Mouse (Mus musculus) thymus, postnatal 36 days (tissue): ENCODE measurements at regions not wholly inside any gene's neighbourhood (a gene's known extent, or its start where the extent isn't known, plus 50 kb on each side); places are given as distances from the start of the nearest gene placed in this dataset.
"Not testable (repeated sequence)": the region's sequence is repeated elsewhere in the genome, so short reads cannot be mapped to it uniquely, and the experiment has no call there.

Source experiments
- DNase-seq, 2 experiments: peaks; one replicate each; pipeline ENCODE4 v3.0.0; 2022; ENCODE audit warnings: mixed read lengths in 2 of 2

DNA sequence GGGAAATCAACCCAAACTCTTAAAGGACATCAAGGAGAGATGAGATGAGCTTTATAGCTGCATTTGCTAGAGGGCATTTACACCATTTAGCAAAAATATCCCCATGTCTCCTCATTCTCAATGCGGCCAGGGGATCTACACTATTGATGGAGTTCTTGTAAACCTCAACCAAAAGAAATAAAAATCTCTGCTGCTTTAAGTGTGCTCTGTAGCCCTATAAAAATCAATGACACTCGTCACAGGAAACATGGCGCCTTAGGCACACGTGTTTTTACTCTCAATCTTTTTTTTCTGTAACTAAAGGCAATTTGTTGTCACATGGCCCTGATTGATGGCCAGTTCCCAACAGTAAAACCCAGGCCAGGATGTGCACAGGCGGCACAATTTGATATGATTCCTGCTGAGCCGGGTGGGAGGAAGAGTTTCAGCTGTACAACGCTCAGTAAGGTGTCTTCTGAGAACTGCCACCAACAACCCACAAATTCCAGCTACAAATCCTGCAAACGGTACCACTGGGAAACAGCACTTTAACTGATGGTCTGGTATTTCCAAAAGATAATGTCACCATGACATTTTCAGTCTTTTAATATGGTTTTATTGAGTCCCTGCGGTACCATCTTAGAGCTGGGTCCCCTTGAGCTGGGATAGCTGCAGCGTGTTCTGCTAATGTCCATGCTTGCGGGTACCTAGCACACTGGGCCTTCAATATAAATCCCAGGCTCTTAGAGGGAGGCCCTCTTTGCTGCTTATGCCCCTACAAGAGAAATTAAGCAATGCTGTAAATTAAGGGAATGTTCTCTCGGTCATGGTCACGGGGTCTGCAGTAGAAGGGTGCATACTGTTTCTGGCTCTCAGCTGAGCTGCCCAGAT lies 78.8 kb downstream of the Tpbg start:
- no peak for DNase-seq

DNA sequence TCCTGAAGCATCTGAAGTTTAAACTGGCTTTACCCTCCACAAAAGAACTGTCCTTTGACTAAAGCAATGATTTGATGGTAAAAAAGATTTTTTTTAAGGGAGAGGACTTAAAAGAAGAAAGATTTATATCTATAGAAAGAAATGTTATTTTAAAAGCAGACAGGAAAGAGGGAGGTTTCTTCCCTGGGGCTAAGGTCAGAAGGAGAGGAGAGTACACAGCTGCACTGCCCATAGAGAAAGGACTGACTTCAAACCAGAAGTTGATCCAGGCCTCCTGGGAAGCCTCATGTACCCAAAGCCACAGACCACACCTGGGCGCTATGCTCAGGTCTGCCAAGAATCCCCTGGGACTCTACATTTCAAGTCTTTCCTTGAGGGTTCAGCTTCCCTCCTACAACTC lies 83.1 kb downstream of the Tpbg start:
- no peak for DNase-seq

DNA sequence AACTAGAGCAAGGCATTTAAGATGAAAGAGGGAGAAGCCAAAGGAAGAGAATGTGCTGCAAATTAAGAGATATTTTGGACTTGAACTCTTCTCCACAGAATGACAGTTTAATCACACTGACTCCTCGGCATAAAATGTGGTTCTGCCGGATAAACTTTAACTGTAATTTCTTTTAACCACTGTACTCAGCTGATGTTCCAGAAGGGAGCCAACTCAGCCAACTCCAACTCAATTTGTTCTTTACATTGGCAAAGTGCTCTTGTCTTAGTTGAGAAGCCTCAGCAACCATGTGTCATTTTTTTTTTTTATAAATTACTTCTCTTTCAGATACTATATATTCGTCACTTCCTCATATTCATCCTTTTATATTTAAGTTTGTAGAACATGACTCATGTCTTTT lies 90.0 kb downstream of the Tpbg start:
- no peak for DNase-seq

DNA sequence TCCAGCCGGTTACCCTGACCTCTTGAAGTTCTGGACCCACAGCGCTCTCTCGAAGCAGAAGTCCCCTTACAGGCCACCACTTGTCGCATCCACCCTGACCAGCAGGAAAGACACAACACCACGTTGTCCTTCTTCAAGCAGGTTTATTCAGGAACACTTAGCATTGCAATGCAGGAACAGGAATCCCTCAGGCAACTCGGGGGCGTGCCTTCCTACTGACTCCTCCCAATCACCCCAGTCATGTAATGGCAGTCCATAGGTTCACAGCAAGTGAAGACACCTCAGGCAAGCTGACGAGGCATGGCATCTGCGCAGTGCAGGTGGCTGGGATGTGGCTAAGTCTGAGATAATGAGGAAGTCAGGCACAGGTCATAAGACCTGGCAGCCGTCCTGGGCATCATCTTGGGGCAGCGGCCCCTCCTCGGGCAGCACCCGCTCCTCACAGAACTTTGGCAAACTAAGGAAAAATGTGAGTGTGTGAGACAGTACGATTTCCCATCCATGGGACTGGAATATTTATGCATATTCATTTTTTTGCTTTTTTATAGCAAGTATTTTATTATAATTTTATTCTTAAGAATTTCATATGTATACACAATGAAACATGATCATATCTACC lies 101.0 kb downstream of the Tpbg start:
- DNase-seq, result not testable (repeated sequence)

DNA sequence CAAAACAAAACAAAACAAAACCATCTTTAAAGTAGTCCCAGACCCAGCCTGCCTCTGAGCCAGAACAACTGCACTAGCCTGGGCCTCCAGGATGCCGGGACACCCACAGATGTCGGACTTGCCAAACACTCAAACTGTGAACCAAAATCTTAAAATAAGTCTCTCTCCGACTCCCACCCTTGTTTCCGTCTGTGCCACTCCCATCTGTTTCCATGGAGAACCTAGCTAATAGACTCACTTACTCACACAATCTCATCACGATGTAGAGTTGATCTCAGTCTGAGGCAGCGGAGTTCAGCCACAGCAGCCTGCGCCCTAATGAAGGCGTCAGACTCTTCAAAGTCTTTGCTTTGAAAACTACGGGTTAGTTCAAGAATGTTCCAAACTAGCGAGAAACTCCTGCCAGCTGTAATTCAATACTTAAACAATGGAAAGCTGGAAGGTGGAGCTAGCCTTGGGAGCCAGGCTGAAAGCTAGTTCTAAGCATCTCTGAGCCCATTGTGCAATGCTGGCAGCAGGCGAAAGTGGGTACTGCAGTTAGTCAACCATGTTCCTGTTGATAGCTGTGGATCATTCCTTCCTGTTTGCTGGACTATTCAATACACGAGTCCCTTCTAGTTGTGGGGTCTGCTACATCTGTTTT lies 106.4 kb downstream of the Tpbg start:
- DNase-seq, result no peak

DNA sequence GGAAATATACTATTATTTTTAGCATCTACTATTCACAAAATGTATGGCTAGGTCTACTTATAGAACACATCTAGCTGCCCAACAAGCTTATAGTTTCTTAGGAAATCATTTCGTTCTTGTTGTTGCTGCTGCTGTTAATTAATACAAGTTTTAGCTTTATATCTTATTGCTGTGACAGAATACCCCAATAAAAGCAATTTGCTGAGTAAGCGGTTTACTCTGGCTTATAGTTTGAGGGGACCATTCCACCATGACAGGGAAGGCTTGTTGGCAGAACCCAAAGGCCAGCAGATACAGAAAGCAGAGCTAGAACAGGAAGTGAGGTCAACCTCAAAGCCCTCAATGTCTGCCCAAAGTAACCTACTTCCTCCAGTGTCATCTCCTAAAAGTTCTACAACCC lies 109.6 kb downstream of the Tpbg start:
- no peak for DNase-seq

DNA sequence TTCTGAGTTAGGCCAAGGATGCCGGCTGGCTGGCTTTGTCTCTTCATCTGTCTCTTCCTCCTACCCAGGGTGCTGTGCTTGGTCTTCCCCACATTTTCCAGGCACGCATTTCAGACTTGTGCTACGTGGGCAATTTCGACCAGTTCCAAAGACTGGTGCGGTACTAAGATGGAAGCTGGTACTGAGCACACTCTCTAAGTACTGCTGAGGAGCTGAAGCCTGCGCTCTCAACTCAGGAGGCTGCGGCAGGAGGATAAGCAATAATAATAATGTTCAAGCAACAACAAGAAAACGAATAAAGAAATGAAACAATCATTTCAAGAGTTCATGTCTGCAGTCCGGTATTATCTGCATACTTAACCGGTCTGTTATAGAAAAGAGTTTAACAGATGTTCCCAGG lies 127.9 kb downstream of the Tpbg start:
- no peak for DNase-seq

DNA sequence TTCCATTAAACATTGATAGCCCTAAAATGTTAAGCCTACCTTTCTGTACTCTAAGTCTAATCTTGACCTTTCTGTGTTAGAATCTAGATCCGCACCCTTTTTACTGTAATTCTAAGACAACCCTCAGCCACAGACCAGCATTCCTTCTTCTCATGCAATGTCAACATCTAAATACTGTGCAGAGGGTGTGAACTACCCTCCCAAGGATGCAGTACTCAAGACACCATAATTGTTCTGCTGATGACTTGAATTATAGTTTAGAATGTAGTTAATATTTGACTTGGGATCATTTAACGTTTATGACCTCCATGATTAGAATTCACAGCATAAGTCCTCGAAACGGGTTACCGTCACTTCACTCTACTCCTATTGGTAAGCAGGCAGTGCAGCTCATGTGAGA lies 139.2 kb downstream of the Tpbg start:
- no peak for DNase-seq

DNA sequence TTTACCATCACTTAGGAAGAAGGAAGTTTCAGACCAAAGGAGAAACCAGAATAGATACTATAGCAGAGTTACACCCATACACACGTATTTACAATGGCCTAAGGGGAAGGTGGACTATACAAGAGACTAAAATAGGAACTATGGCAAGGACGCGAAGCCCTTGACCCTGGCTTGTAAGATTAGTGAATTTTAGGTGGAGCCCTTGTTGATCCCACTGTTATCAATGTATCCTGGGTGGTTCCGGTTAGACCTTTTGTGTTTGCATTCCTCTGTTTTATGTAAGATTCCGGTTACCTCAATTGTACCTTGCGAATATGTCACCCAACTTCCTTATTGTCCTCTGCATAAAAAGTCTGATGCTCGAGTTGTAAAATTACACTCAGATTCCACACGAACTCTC lies 141.3 kb downstream of the Tpbg start:
- DNase-seq, result not testable (repeated sequence)

DNA sequence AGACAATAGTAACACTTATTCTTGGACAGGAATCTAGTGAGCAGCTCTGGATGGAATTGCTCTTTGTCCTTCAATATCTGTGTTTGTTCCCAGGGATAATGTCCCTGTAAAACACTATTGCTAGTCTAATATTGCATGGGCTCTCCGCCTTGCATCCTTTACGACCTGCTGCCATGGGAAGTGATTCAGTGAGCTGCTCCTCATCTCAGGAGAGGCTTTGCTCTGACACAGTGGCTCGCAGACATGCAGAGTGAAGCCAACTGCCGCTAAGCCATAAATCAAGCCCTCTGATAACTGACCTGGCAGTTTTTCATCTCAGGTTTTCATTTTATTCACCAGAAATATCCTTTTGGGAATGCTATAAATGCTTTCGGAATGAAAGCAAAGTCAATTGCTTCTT lies 143.5 kb downstream of the Tpbg start:
- no peak for DNase-seq

DNA sequence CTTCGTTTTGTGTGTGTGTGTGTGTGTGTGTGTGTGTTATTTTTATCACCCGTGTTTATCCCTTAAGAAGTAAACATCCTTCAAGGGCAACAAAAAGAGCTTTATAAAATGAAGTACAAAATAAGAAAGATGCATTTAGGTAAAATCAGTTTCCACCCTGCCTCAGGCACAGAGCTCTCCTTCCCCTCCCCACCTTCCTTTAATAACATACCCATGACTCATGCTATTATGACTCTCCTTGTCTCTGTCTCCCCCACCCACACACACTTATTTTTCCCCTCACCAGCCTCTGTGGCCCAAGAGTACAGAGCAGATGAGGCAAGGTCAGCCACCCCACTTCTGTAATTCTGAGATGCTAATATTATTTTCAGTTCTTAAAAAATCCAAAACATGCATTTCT lies 144.0 kb downstream of the Tpbg start:
- no peak for DNase-seq

DNA sequence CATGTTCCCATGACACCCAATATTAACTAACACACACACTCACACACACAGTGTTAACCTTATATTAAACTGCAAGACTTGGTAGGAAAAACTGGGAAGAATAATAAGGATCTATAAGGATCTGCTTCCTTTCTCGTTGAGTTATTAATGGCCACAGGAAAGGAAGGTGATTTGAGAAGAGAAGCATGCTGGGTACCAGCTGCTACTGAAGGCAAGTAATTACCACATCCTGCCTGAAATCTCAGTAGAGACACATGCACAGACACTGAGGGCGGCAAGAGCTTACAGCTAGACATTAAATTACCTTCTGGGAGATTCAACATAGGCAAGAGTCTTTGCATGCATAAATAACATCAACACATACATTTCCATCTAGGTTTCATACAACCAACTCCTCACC lies 160.8 kb downstream of the Tpbg start:
- no peak for DNase-seq

DNA sequence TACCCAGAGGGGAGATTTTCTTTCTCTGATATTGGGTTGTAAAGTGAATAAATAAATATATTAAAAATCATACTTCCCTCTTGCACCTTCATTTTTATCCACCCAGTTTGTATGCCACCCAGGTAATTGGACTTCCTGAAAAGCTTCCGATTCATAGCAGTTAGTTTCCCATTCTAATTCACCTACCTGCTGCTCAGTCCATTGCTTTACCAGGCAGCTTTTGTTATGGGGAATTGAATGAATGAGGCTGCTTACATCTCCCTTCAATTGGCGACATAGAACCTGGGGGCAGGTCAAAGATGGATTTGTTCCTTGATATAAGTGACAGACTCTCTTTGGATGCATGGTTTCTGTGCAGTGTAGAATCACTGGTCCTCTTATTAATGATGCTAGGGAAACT lies 169.5 kb downstream of the Tpbg start:
- no peak for DNase-seq

DNA sequence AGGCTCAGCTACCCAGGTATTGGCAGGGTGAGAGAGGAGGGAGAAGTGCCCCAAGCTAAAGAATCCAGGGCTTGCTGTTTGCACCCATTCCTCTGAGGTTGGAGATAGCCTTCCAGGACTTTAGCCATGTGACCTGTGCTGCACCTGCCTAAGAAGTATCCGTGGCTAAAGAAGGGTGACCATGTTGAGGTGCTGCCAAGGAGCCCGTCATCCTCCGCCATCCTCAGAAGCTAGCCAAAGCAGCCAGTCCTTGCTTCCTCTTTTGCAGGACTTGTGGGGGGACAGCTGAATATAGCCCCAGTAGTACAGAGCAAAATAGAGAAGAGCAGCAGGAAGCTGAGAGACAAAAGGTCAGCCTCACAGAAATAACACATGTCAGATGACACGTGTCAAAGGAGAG lies 173.7 kb downstream of the Tpbg start:
- DNase-seq, result no peak

DNA sequence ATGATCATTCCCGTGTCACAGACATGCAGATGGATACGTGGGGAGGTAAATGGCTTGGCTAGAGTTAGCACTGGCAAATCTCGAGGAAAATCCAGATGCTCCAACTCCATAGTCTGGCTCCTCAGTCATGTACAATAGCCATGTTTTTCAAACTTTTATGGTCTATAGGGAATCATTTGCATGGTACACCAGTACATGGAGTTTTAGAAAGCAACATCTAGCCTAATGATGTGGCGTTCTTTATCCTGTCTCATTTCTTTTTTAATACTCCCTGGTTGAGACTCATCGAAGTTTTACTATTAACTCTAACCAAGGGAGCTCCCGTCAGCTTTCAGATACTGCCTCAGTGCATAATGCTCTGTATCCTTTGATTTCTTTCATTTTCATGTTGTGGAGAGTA lies 178.0 kb downstream of the Tpbg start:
- DNase-seq, result no peak

DNA sequence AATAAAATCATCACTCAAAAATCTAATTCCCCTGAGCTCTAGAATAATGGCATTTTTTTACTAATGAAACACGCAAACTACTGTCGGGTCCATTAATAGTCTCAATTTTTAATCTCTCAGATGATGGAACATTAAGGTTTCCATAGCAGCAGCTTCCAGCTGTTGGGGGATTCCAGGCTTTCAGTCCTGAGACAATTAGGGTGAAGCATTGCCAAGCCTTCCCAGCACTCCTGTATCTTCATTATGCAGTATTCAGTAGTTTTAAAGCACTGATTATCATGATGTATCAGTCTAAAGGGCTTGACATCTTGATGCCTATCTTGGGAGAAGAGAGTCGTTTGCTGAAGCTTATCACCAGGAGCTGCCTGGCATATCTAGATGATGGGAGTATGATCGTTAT lies 178.6 kb downstream of the Tpbg start:
- no peak for DNase-seq

DNA sequence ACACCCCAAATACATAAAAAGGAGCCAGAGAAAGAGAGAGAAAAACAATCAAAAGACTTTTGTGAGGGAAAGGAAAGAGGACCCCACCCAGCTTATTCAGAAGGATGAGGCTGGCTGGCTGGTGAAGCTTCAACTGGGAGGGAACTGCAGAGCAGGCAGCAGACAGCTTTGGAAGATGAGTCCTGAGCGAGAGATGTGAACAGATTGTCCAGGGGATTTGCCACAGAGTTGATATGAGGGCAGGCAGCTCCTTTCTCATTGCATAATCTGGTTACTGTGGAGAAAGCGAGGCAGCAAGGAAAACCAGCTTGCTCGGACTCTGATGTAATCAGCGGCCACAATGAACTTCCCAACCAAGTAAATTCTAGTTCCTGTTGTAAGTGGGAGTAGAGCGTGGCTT lies 188.6 kb downstream of the Tpbg start:
- DNase-seq, result no peak

DNA sequence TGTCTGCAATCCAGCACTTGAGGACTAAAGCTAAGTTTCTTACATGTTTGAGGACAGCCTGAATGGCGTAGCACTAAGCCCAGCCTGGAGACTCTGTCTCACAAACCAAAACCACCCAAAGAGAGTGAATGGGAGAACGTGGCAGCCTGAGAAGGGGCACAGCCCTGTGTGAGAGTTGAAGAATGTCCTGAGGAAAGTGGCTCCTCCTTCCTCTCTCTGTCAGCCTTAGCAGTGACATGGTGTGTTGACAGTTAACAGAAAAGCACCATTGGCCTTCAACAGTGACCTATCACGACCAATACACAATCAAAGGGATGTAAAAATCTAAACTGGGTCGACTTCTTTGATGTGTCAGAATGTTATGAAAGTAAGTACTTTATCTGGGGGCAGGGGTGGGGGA lies 201.9 kb downstream of the Tpbg start:
- no peak for DNase-seq

DNA sequence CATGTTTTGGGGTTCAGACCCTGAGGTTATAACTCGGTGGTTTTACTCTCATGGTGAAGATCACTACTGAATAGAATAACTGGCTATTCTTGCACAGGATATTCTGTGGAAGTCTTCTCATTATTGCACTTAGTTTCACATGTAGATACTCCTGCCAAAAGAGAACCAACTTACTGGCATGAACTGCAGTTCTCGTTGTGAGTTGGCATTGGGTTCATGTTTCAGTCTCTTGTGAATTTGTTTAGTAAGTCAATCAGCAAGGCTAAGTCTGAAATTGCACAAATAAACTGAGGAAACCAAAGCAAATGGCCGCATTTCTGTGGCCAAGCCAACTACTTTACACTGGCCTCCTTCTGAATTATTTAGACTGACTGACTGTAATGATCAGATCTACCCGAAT lies 215.9 kb downstream of the Tpbg start:
- DNase-seq, result no peak

DNA sequence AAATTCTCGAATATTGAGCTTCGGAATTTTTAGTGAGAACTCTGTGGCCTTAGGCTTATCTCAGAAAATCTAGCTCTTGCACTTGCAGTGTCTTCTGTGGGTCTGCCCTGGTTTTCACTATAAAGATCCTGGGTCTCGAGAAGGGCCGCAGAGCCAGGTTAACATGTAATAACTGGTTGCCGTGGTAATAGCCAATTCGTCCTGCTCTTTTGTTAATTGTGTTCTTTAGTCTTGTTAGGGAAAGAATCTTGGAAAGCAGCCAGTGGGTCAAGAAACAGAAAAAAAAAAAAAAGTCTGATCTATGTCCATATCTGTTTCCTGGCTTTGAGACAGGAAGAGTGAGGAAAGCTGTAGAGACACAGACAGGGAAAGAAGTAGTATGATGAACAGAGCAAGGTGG lies 217.9 kb downstream of the Tpbg start:
- DNase-seq, result no peak

DNA sequence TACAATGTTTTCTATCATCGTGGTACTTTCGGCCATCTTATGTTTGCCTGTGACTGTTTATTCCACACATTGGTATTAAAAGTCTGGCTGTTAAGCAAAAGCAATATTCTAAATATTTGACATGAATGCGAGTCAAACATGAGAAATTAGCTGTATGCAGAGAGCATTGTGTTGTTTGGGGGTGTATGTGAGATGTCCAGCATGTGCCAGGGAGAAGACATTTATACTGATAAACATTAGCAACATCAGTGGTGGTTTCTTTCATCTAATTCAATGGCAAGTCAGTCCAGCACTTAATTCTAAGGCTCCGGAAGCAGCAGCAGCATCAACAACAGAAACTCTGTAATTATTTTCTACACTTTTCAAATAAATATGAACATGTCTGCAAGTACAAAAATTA lies 219.1 kb downstream of the Tpbg start:
- DNase-seq, result no peak

DNA sequence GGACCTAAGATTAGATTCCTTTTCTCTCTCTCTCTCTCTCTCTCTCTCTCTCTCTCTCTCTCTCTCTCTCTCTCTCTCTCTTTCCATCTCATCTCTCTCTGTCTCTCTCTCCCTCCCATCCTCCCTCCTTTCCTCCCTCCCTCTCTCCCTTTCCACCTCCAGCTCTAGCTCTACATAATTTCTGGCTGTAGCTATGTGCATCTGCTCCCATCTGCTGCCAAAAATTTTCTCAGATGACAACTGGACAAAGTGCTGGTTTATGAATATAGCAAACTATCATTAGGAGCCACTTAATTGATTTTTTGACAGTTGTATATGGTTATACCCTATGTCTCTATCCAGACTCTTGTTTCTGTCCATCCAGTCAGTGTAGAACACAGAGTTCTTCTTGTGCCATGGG lies 237.1 kb downstream of the Tpbg start:
- no peak for DNase-seq

DNA sequence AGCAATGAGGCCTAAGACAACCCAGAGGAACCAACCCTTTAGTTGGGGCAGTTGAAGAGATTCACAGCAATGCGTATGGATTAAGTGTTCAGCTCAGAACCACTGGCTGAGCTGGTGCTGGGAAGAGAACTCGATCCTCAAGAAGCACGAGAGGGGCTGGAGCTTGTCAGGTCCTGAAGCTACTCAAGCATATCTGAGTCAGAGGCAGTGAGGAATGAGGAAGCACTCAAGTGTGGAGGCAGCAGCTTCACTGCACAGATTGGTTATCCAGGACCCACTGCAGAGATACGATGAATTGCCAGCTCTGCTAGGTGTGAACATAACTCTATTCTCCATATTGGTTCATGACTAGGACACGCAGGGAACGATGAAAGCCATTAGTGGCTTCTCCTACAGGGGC lies 239.7 kb downstream of the Tpbg start:
- no peak for DNase-seq

DNA sequence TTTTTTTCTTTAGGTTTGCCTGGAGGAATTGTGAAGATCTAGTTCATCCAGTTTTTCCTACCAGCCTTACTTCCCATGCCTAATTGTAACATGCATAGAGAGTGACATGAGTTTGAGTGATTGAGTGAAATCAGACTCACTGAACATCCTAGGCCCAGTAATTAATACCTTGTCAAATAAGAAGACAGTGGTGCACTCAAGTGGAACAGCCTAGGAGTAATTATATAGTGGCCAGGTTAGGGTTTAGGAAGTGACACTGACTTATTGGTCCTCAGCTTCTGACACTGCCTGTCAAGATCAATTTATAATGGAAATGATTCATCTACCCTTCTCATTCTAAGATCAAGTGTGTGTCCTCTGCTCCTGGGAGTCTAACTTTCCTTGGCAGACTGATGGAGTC lies 250.8 kb downstream of the Tpbg start:
- no peak for DNase-seq
